Mouse (Mus musculus) testis, adult 2 months (tissue): ENCODE results near the gene B3gnt3. TPM values are rescaled to one million over a fixed set of nuclear protein-coding genes. Genes with fewer than 3 reads are reported as not detected.

Experiments
- H3K27ac ChIP-seq: fragments of 200-500 bp; 2 replicates; pipeline ENCODE4 v1.5.1; 2012; ENCODE audit warnings: low read depth, low read length; ENCODE audit not compliant: control insufficient read depth, insufficient read depth
- H3K27me3 ChIP-seq: fragments of 200-500 bp; 2 replicates; pipeline ENCODE4 v1.6.1; 2012; ENCODE audit warnings: mild to moderate bottlenecking, low read length, moderate library complexity; ENCODE audit not compliant: control insufficient read depth, insufficient read depth
- H3K36me3 ChIP-seq: fragments of 200-500 bp; 2 replicates; pipeline ENCODE4 v1.6.1; 2012; ENCODE audit warnings: mild to moderate bottlenecking, low read length; ENCODE audit not compliant: control insufficient read depth, insufficient read depth
- H3K4me1 ChIP-seq: fragments of 200-500 bp; 2 replicates; pipeline ENCODE4 v1.6.1; 2012; ENCODE audit warnings: low read length; ENCODE audit not compliant: control insufficient read depth, insufficient read depth
- H3K4me3 ChIP-seq: fragments of 200-500 bp; 2 replicates; pipeline ENCODE4 v1.5.1; 2012; ENCODE audit warnings: low read depth, mild to moderate bottlenecking, low read length, moderate library complexity, mixed read lengths; ENCODE audit not compliant: control insufficient read depth
- CTCF ChIP-seq: fragments of 200-500 bp; IDR thresholded peaks from 2 replicates; pipeline ENCODE4 v1.5.1; 2012; ENCODE audit warnings: low read depth, mild to moderate bottlenecking, inconsistent platforms, low read length, moderate library complexity; ENCODE audit not compliant: control insufficient read depth, insufficient read depth, insufficient replicate concordance
- POLR2A ChIP-seq: fragments of 200-500 bp; IDR thresholded peaks from 2 replicates; pipeline ENCODE4 v1.6.1; 2012; ENCODE audit warnings: low read depth, mild to moderate bottlenecking, inconsistent platforms, low read length, moderate library complexity; ENCODE audit not compliant: control insufficient read depth
- polyA plus RNA-seq: library from polyadenylated mRNA; depleted of rRNA; stranded (reverse); fragments of >200 nt; gene quantifications from 2 replicates; pipeline ENCODE4 v1.2.3, GENCODE M21; 2012

B3gnt3 gene
- polyA plus RNA-seq, 1 experiment = 0.17 TPM

DNA sequence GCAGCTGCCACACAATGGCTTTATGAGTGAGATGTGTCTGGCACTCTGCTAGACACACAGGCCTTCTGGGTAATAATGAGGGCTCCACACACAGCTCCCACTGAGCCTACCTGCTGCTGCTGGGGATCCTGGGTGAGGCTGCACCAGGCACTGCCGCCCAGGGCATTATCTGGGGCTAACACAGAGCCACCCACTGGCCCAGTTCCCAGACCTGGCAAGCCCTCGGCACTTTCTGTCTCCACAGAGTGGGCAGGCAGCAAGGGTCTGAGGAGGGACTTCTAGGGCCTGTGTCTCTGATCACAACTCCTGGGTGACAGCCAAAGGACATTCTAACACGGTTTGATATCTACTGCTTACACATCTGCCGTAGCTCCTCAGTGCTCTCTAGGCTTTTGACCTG, 17.6 kb upstream of the B3gnt3 start:
- Histone ChIP-seq H3K27me3 (no peaks in the 10 kb centered on the region), H3K4me1 (peaks cover 13% of the 10 kb centered on the region), H3K4me3 (peak overlapping the region; percentile 82), H3K36me3 (no peaks in the 10 kb centered on the region), H3K27ac (no peak overlapping the region)
- TF ChIP-seq POLR2A (no peak), CTCF (no peak)

DNA sequence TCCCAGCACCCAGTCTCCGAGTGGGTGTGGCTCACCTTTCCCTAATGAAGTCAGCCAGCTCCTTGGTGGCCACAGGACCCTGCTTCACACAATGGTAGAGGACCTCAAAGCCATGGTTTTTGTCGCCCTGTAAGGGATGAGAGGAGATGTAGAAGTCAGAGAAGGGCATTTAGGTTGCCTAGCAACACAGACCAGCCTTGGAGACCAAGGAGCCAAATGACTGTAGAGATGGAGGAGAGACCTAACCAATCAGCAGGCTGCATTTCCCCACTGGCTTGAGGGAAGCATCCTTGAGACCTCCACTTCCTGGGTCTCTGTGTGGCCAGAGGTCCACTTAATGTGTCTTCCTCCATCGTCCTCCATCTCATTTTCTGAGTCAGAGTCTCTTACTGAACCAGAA, 16.7 kb upstream of the B3gnt3 start:
- Histone ChIP-seq H3K27me3 (no peaks in the 10 kb centered on the region), H3K36me3 (no peaks in the 10 kb centered on the region), H3K27ac (no peak overlapping the region), H3K4me1 (peaks cover 13% of the 10 kb centered on the region), H3K4me3 (no peak overlapping the region)
- TF ChIP-seq CTCF (no peak), POLR2A (no peak)

DNA sequence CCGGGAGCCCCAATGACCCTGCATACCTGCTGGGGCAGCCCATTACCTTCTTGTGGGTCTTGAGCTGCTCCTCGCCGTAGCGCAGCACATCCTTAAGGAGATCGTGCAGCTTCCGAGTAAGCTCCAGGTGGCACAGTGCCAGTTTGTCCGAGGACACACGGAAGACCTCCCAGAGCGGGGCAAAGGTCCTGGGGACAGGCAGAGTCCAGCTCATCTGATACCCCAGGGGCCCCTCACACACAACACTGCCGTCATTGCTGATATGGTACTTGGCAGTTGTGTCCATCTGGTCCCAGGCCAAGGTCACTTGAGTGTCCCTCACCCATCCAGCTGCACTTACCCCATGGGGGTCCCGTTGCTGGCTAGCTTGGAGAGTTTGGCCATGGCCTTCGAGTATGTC, 15.5 kb upstream of the B3gnt3 start:
- no peak for TF ChIP-seq CTCF
- no peak for TF ChIP-seq POLR2A
- no peak overlapping the region for H3K27ac ChIP-seq

DNA sequence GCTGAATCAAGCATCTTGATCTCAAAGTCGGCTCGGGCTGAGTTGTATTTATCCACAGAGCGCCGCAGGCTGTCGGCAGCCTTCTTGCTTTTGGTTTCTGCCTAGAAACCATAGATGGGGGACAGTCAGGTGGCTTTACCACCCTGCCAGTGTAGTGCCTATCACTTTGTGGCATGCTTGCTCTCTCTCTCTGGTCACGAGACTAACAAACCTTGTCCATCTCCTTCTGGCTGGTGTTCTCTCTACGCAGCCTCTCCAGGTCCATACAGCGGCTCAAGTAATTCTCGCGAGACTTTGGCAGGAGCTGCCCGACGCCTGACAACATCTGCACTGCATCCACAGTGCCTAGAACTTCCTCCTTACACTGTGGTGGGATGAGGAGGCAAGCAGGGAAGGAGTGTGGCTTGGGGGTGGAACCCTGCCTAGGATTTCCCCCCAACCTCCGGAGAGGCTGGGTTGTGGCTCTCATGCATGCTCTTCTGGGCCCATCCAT, 15.0 kb upstream of the B3gnt3 start:
- Histone ChIP-seq H3K36me3 (no peaks in the 10 kb centered on the region), H3K27ac (no peak overlapping the region), H3K4me1 (peaks cover 13% of the 10 kb centered on the region), H3K4me3 (no peak overlapping the region), H3K27me3 (no peaks in the 10 kb centered on the region)
- TF ChIP-seq POLR2A (no peak), CTCF (no peak)

More for the DNA sequence above, 15.5 kb upstream of the B3gnt3 start:
- Histone ChIP-seq H3K4me3 (no peak overlapping the region), H3K4me1 (peaks cover 13% of the 10 kb centered on the region), H3K27me3 (no peaks in the 10 kb centered on the region), H3K36me3 (no peaks in the 10 kb centered on the region)

DNA sequence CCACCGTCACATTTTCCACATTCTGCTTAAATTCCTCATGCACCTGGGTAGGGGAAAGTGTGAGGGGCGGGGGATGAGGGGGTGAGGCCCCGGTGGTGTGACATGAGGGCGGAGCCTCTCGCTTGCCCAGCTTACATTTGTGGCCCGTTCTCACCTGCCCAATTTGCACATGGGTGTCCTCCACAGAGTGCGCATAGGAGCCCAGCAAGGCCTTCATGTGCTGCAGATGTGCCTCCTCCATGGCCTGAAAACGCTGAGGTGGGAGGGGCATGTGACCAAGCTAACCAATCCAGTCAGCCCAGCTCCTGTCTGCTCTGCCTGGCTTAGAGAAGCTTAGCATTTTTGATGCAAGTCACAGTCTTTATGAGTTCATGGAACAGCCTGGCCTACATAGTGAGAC, 13.9 kb upstream of the B3gnt3 start:
- TF ChIP-seq POLR2A (no peak), CTCF (no peak)
- Histone ChIP-seq H3K27ac (no peak overlapping the region), H3K4me3 (no peak overlapping the region), H3K36me3 (no peaks in the 10 kb centered on the region), H3K27me3 (no peaks in the 10 kb centered on the region), H3K4me1 (peaks cover 13% of the 10 kb centered on the region)

DNA sequence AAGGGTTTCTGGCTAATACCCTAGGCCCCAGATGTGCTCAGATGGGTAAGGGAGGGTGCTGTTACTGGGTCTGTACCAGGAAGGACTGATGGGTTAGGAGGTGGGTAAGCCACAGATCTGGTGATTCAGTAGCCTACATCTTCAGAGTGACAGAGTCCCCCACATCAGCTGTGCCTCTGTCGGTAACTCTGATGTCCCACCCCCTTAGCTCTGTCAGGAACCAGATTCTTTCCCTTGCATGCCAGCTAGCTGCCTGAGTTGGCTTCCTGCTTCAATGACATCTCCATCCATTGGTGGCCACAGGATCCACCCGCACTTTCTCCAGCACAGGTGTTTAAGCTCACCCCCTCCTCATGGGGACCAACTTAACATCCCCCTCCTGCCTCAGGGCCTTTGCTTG, 10.0 kb upstream of the B3gnt3 start:
- TF ChIP-seq POLR2A (no peak), CTCF (no peak)
- H3K36me3 ChIP-seq = no peaks in the 10 kb centered on the region
- peaks cover 13% of the 10 kb centered on the region for H3K4me1 ChIP-seq
- H3K27ac ChIP-seq = no peak overlapping the region
- no peaks in the 10 kb centered on the region for H3K27me3 ChIP-seq
- H3K4me3 ChIP-seq = no peak overlapping the region

DNA sequence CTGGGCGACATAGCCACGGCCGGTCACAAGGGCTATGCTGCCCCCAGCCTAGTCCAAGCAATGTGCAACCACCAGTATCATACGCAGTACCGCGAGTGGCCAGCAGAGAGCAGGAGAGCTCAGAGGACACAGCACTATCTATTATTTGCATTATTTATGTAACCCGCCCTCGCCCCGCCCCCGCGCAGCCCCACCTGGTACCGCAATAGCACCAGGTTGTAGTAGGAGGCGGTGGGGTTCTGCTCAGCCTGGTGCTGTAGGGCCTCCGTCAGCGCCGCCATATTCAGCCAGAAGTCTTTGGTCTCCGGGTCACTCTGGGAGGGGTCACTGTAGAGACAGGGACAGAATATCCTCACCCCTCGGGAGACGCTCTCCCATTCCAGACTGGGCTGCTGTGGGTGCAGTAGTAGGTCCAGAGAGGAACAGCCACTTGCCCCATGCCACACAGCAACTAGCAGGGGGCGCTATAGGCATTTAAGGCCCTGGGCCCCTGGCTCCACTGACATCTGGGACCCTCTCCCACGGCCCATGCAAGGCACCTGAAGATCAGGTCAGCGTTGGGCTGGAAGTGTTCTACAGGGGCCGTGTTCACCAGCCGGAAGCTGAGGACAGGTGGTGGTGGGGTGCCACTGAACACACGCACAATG, 8.3 kb upstream of the B3gnt3 start:
- H3K27ac ChIP-seq = no peak overlapping the region
- H3K4me3 ChIP-seq = peak overlapping the region; percentile 46
- peaks cover 13% of the 10 kb centered on the region for H3K4me1 ChIP-seq
- TF ChIP-seq CTCF (peak; percentile 89; the same call in 1 of the 2 replicates), POLR2A (no peak)
- no peaks in the 10 kb centered on the region for H3K27me3 ChIP-seq
- no peaks in the 10 kb centered on the region for H3K36me3 ChIP-seq
